ENCODE assay signal across 8 mouse cellular contexts in genomic region chr5:147077305-147078034, GRCm38 (mm10). TPM values are rescaled to one million over a fixed set of nuclear protein-coding genes. Genes with fewer than 3 reads are reported as not detected.
DNase-seq lines count a peak whose midpoint lies in the region; ATAC-seq and TF ChIP-seq lines count a peak whose summit lies in the region.

No protein-coding gene starts in this region.

- peak overlapping the region; percentile 68 for H3K4me3 ChIP-seq in brown adipose tissue, adult 24 weeks (ENCODE audit: insufficient read depth, low read depth, low read length)
- peak overlapping the region; percentile 77 for H3K4me3 ChIP-seq in heart, embryonic 13.5 days
- H3K4me3 ChIP-seq in kidney, postnatal 0 days (replicated peaks; ENCODE audit: low read depth, low read length), result peak overlapping the region; percentile 79
- H3K4me3 ChIP-seq in liver, adult 2 months (ENCODE audit: insufficient read depth, low read depth, low read length), result peak overlapping the region; percentile 86

- H3K4me1 ChIP-seq in brown adipose tissue, adult 24 weeks (ENCODE audit: control insufficient read depth, insufficient read depth, insufficient read length, low read length), result peaks cover 19% of the 10 kb centered on the region
- H3K4me1 ChIP-seq in heart, embryonic 13.5 days, result peaks cover 40% of the 10 kb centered on the region
- peaks cover 11% of the 10 kb centered on the region for H3K4me1 ChIP-seq in kidney, postnatal 0 days (replicated peaks; ENCODE audit: insufficient read depth, low read length)
- H3K4me1 ChIP-seq in liver, adult 2 months (ENCODE audit: control insufficient read depth, insufficient read depth, low read length), result peaks cover 21% of the 10 kb centered on the region

- H3K27me3 ChIP-seq in heart, embryonic 13.5 days (replicated peaks), result no peaks in the 10 kb centered on the region
- no peaks in the 10 kb centered on the region for H3K27me3 ChIP-seq in kidney, postnatal 0 days (ENCODE audit: insufficient read depth, low read length)
- H3K27me3 ChIP-seq in liver, adult 2 months (ENCODE audit: control insufficient read depth, insufficient read depth, low read length), result no peaks in the 10 kb centered on the region

- peak; percentile 37; the same call in 1 of the 2 replicates for TF ChIP-seq POLR2A in liver, adult 2 months (IDR thresholded peaks at IDR 0.05; ENCODE audit: extremely low read depth, insufficient read depth, low read length)

- H3K79me2 ChIP-seq in liver, adult 2 months (ENCODE audit: control insufficient read depth, insufficient read depth, low read length), result peaks cover 41% of the 10 kb centered on the region

- ATAC-seq in erythroid progenitor cell, adult 5-6 weeks (replicated peaks; ENCODE audit: low FRiP score, poor library complexity, severe bottlenecking), result peak; percentile 77
- ATAC-seq in heart, embryonic 13.5 days (ENCODE audit: extremely low read depth, insufficient number of reproducible peaks, low FRiP score, low TSS enrichment), result peak; percentile 77
- ATAC-seq in kidney, postnatal 0 days (replicated peaks; ENCODE audit: low FRiP score, low read depth), result peak; percentile 65
- ATAC-seq in monocyte, adult 5-6 weeks (replicated peaks; ENCODE audit: insufficient number of reproducible peaks, low FRiP score, low TSS enrichment, poor library complexity, severe bottlenecking), result peak; percentile 83

- H3K9ac ChIP-seq in heart, embryonic 13.5 days, result peak overlapping the region; percentile 92
- peak overlapping the region; percentile 70 for H3K9ac ChIP-seq in kidney, postnatal 0 days (ENCODE audit: low read depth, low read length)
- H3K9ac ChIP-seq in liver, adult 2 months (ENCODE audit: low read depth, low read length), result peak overlapping the region; percentile 94

- peak; percentile 97 for DNase-seq in CD4-positive, CD25-positive, alpha-beta regulatory T cell, adult 2 months (ENCODE audit: low read depth, low spot score)
- DNase-seq in kidney, postnatal 0 days (ENCODE audit: low spot score), result peak; percentile 94
- DNase-seq in liver, adult 2 months (ENCODE audit: extremely low read depth, low read depth, low spot score), result peak; percentile 73
- peak; percentile 92 to 93 for DNase-seq in spleen, postnatal 36 days (ENCODE audit: low spot score in 2 of 2)

- H3K36me3 ChIP-seq in heart, embryonic 13.5 days, result peaks cover 15% of the 10 kb centered on the region
- no peaks in the 10 kb centered on the region for H3K36me3 ChIP-seq in kidney, postnatal 0 days (ENCODE audit: insufficient read depth, low read length)
- H3K36me3 ChIP-seq in liver, adult 2 months (ENCODE audit: control insufficient read depth, insufficient read depth, low read length), result peaks cover 3% of the 10 kb centered on the region; the same call in 1 of the 2 replicates

- H3K27ac ChIP-seq in brown adipose tissue, adult 24 weeks (replicated peaks; ENCODE audit: low read depth, low read length), result peak overlapping the region; percentile 77
- H3K27ac ChIP-seq in heart, embryonic 13.5 days (replicated peaks), result peak overlapping the region; percentile 96
- H3K27ac ChIP-seq in kidney, postnatal 0 days, result peak overlapping the region; percentile 91
- peak overlapping the region; percentile 73 for H3K27ac ChIP-seq in liver, adult 2 months (replicated peaks; ENCODE audit: insufficient read depth, low read depth, low read length)

- H3K9me3 ChIP-seq in heart, embryonic 13.5 days, result no peaks in the 10 kb centered on the region
- H3K9me3 ChIP-seq in kidney, postnatal 0 days (replicated peaks; ENCODE audit: low read length), result no peaks in the 10 kb centered on the region

- under 1% methylated on average over 57 of the region's 57 CpGs for WGBS in heart, embryonic 13.5 days
- under 1% methylated on average over 57 of the region's 57 CpGs for WGBS in kidney, postnatal 0 days
- under 1% methylated on average over 55 of the region's 57 CpGs for WGBS in liver, adult 2 months

- peak overlapping the region; percentile 97 for H3K4me2 ChIP-seq in heart, embryonic 13.5 days
- H3K4me2 ChIP-seq in kidney, postnatal 0 days (ENCODE audit: low read length), result peak overlapping the region; percentile 90

- no peak for TF ChIP-seq CTCF in kidney, postnatal 0 days (IDR thresholded peaks at IDR 0.05; ENCODE audit: low read depth)
- no peak for TF ChIP-seq CTCF in liver, adult 2 months (IDR thresholded peaks at IDR 0.05; ENCODE audit: low read depth, low read length)

RNA-seq across cellular contexts. Expression of gene Polr1d, which starts 0.6 kb away (rescaled TPM):
- 203 and 223 TPM in 2 replicates for polyA plus RNA-seq in brown adipose tissue, adult 24 weeks (2012; ENCODE audit: insufficient read depth, insufficient read length, missing spikeins)
- 42.8 and 43.2 TPM in 2 replicates for total RNA-seq in erythroid progenitor cell, adult 5-6 weeks (2015; ENCODE audit: low replicate concordance)
- total RNA-seq in erythroid progenitor cell, adult 5-6 weeks (2017; ENCODE audit: low replicate concordance), result 17.5 and 41.8 TPM in 2 replicates
- 90.1 and 98.2 TPM in 2 replicates for polyA plus RNA-seq in heart, embryonic 13.5 days (2015; fragmentation: Nextera tagmentation; extraction: Ambion mirVana)
- 161 TPM in 2 replicates for polyA plus RNA-seq in kidney, postnatal 0 days (2015; fragmentation: Nextera tagmentation; extraction: Ambion mirVana)
- total RNA-seq in liver, adult 2 months (2014; rRNA removed), result 48.5 and 52.1 TPM in 2 replicates
- 18.2 and 21.7 TPM in 2 replicates for polyA plus RNA-seq in liver, adult 2 months (2012; rRNA removed)
- total RNA-seq in monocyte, adult 5-6 weeks (2017), result 89.9 to 107 TPM (median 97.4 TPM) in 3 replicates

RNA-seq across cellular contexts. Expression of gene Lnx2, which starts 1.1 kb away (rescaled TPM):
- polyA plus RNA-seq in brown adipose tissue, adult 24 weeks (2012; ENCODE audit: insufficient read depth, insufficient read length, missing spikeins), result 6.6 and 7.0 TPM in 2 replicates
- total RNA-seq in erythroid progenitor cell, adult 5-6 weeks (2015; ENCODE audit: low replicate concordance), result 0.42 and 1.4 TPM in 2 replicates
- 1.3 and 1.7 TPM in 2 replicates for total RNA-seq in erythroid progenitor cell, adult 5-6 weeks (2017; ENCODE audit: low replicate concordance)
- polyA plus RNA-seq in heart, embryonic 13.5 days (2015; fragmentation: Nextera tagmentation; extraction: Ambion mirVana), result 10.3 and 10.8 TPM in 2 replicates
- 11.8 and 12.4 TPM in 2 replicates for polyA plus RNA-seq in kidney, postnatal 0 days (2015; fragmentation: Nextera tagmentation; extraction: Ambion mirVana)
- 11.0 and 14.4 TPM in 2 replicates for total RNA-seq in liver, adult 2 months (2014; rRNA removed)
- polyA plus RNA-seq in liver, adult 2 months (2012; rRNA removed), result 19.7 and 24.1 TPM in 2 replicates
- 2.7 to 9.6 TPM (median 2.9 TPM) in 3 replicates for total RNA-seq in monocyte, adult 5-6 weeks (2017)

Comparison
In these comparisons a context has a peak if more than half of its experiments do, and no peak if none do; other contexts are left out.
1. Peak in every context shown above with its lines: DNase-seq, ATAC-seq, H3K4me3 ChIP-seq and H3K27ac ChIP-seq.